Mouse (Mus musculus): Measurements from ENCODE around the gene Dnajc13.

DNA sequence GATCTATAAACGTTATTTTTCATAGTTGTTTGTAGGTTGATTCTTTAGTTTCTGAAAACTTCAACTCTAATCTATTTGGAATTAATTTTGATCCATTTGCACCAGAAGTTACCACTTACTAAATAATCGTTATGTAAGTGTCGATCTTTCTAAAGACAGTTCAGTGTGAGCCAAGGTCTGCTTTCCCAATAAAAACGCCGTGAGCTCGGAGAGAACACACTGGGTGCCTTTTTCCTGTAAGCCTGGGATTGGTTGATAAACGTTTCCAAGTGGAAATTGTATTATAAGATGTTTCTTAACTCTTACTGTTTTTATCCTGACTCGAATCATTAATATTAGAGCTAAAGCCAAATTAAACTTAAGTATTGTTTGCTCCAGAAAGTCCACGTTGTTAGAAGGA, 155.8 kb downstream of the Dnajc13 start:
- no peak for TF ChIP-seq CTCF (IDR thresholded peaks at IDR 0.05; ENCODE audit: borderline replicate concordance, insufficient read depth, low read length)
- no peak for TF ChIP-seq POLR2A (IDR thresholded peaks at IDR 0.05; ENCODE audit: low read depth, low read length)
